Mouse (Mus musculus): ENCODE results near the gene Espn. TPM values are rescaled to one million over a fixed set of nuclear protein-coding genes. Genes with fewer than 3 reads are reported as not detected.

Gene Espn
- total RNA-seq, 1 experiment: 5.6 TPM

DNA sequence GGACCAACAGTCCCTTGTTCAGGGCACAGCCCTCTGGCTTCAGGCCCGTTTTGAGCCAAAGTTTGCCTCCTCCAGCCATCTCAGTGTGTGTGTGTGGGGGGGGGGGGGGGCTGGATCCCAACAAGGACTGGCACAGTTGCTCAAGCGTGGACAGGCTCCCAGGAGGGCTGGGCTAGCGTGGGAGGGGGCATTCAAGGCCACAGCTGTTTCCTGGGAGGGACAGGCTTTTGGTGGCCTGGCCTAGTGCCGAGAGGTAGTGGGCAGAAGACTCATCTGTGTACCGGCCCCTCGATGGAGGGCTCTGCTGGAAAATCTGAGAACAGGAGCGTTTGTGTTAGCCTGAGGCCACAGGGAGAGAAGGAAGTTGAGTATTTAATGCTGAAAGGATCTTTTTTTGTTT is 72.2 kb downstream of the Espn start:
- H3K36me3 ChIP-seq (ENCODE audit: control insufficient read depth, insufficient read depth, low read length, poor library complexity, severe bottlenecking): no peaks in the 10 kb centered on the region
- H3K9me3 ChIP-seq (ENCODE audit: control insufficient read depth, insufficient read depth, low read depth, low read length): no peaks in the 10 kb centered on the region
- peaks cover 0 to 12% of the 10 kb centered on the region in 2 experiments; a peak in 2 of 4 replicates for H3K4me1 ChIP-seq (ENCODE audit: control insufficient read depth in 2 of 2, insufficient read depth in 2 of 2, low read length in 2 of 2, poor library complexity in 1 of 2)
- no peak for TF ChIP-seq CHD2 (IDR thresholded peaks at IDR 0.05; ENCODE audit: low read depth, low read length)
- TF ChIP-seq ZNF384 (IDR thresholded peaks at IDR 0.05; ENCODE audit: low read depth, low read length): no peak
- TF ChIP-seq HCFC1 (IDR thresholded peaks at IDR 0.05; ENCODE audit: borderline replicate concordance, insufficient read depth, low read length): no peak
- no peak for TF ChIP-seq ZC3H11A (IDR thresholded peaks at IDR 0.05; ENCODE audit: borderline replicate concordance, low read depth, low read length)
- TF ChIP-seq MAFK (IDR thresholded peaks at IDR 0.05; ENCODE audit: insufficient read depth, low read depth, low read length): no peak
- DNase-seq (ENCODE audit: low read depth, low spot score): no peak
- H3K4me3 ChIP-seq (ENCODE audit: insufficient read depth in 1 of 2, low read depth in 1 of 2, low read length in 2 of 2, poor library complexity in 1 of 2, severe bottlenecking in 1 of 2): no peak overlapping the region
- no peak overlapping the region for H3K27ac ChIP-seq (ENCODE audit: insufficient read depth, low read depth, low read length, poor library complexity, severe bottlenecking)
- no peak overlapping the region for H3K9ac ChIP-seq (ENCODE audit: insufficient read depth, low read depth, low read length, poor library complexity, severe bottlenecking)
- in situ Hi-C loops (cut with MboI; ENCODE audit: low sequenced_read_pairs in 2 of 2, unreplicated experiment in 2 of 2): no loop called here

GRCm38 (mm10) chr4:152079261-152079660 is 72.9 kb downstream of the Espn start:
- no peak overlapping the region for H3K9ac ChIP-seq (ENCODE audit: insufficient read depth, low read depth, low read length, poor library complexity, severe bottlenecking)
- H3K36me3 ChIP-seq (ENCODE audit: control insufficient read depth, insufficient read depth, low read length, poor library complexity, severe bottlenecking): no peaks in the 10 kb centered on the region
- DNase-seq (ENCODE audit: low read depth, low spot score): no peak
- in situ Hi-C loops (cut with MboI; ENCODE audit: low sequenced_read_pairs in 2 of 2, unreplicated experiment in 2 of 2): no loop called here
- no peak overlapping the region for H3K27ac ChIP-seq (ENCODE audit: insufficient read depth, low read depth, low read length, poor library complexity, severe bottlenecking)
- no peak overlapping the region for H3K4me3 ChIP-seq (ENCODE audit: insufficient read depth in 1 of 2, low read depth in 1 of 2, low read length in 2 of 2, poor library complexity in 1 of 2, severe bottlenecking in 1 of 2)
- H3K4me1 ChIP-seq (ENCODE audit: control insufficient read depth in 2 of 2, insufficient read depth in 2 of 2, low read length in 2 of 2, poor library complexity in 1 of 2): peaks cover 0 to 11% of the 10 kb centered on the region in 2 experiments; a peak in 2 of 4 replicates
- no peaks in the 10 kb centered on the region for H3K9me3 ChIP-seq (ENCODE audit: control insufficient read depth, insufficient read depth, low read depth, low read length)
- TF ChIP-seq ZC3H11A (IDR thresholded peaks at IDR 0.05; ENCODE audit: borderline replicate concordance, low read depth, low read length): no peak
- TF ChIP-seq ZNF384 (IDR thresholded peaks at IDR 0.05; ENCODE audit: low read depth, low read length): no peak
- no peak for TF ChIP-seq CHD2 (IDR thresholded peaks at IDR 0.05; ENCODE audit: low read depth, low read length)
- no peak for TF ChIP-seq HCFC1 (IDR thresholded peaks at IDR 0.05; ENCODE audit: borderline replicate concordance, insufficient read depth, low read length)
- no peak for TF ChIP-seq MAFK (IDR thresholded peaks at IDR 0.05; ENCODE audit: insufficient read depth, low read depth, low read length)

DNA sequence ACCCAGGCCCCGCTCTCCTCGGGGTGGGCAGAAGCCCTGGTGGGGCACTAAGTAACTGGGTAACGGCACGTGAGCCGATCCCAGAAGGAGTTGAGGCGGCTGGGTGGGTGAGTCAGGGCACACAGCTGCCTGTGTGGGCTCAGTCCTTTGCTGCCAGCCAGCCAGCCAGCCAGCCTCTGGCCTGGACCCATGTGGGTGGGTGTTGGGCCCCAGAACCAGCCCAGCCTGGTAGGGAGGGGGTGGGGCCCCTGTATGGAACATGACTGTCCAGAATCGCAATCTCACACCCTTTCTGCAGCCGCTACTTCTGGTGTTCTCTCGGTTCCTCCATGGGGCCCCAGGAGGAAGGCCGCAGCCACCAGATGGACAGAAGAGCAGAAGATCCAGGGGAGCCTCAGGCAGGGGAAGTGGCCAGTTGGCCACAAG is 74.1 kb downstream of the Espn start:
- H3K4me1 ChIP-seq (ENCODE audit: control insufficient read depth in 2 of 2, insufficient read depth in 2 of 2, low read length in 2 of 2, poor library complexity in 1 of 2): peaks cover 0 to 11% of the 10 kb centered on the region in 2 experiments; a peak in 2 of 4 replicates
- no peak for TF ChIP-seq MAFK (IDR thresholded peaks at IDR 0.05; ENCODE audit: insufficient read depth, low read depth, low read length)
- no peak for TF ChIP-seq HCFC1 (IDR thresholded peaks at IDR 0.05; ENCODE audit: borderline replicate concordance, insufficient read depth, low read length)
- no peak for TF ChIP-seq ZC3H11A (IDR thresholded peaks at IDR 0.05; ENCODE audit: borderline replicate concordance, low read depth, low read length)
- TF ChIP-seq ZNF384 (IDR thresholded peaks at IDR 0.05; ENCODE audit: low read depth, low read length): no peak
- no peak for TF ChIP-seq CHD2 (IDR thresholded peaks at IDR 0.05; ENCODE audit: low read depth, low read length)
- DNase-seq (ENCODE audit: low read depth, low spot score): no peak
- no peaks in the 10 kb centered on the region for H3K36me3 ChIP-seq (ENCODE audit: control insufficient read depth, insufficient read depth, low read length, poor library complexity, severe bottlenecking)
- in situ Hi-C loops (cut with MboI; ENCODE audit: low sequenced_read_pairs in 2 of 2, unreplicated experiment in 2 of 2): no loop called here
- no peak overlapping the region for H3K9ac ChIP-seq (ENCODE audit: insufficient read depth, low read depth, low read length, poor library complexity, severe bottlenecking)
- H3K27ac ChIP-seq (ENCODE audit: insufficient read depth, low read depth, low read length, poor library complexity, severe bottlenecking): no peak overlapping the region
- no peaks in the 10 kb centered on the region for H3K9me3 ChIP-seq (ENCODE audit: control insufficient read depth, insufficient read depth, low read depth, low read length)
- H3K4me3 ChIP-seq (ENCODE audit: insufficient read depth in 1 of 2, low read depth in 1 of 2, low read length in 2 of 2, poor library complexity in 1 of 2, severe bottlenecking in 1 of 2): no peak overlapping the region

GRCm38 (mm10) chr4:152077191-152077590 is 75.0 kb downstream of the Espn start:
- no peaks in the 10 kb centered on the region for H3K9me3 ChIP-seq (ENCODE audit: control insufficient read depth, insufficient read depth, low read depth, low read length)
- DNase-seq (ENCODE audit: low read depth, low spot score): no peak
- in situ Hi-C loops (cut with MboI; ENCODE audit: low sequenced_read_pairs in 2 of 2, unreplicated experiment in 2 of 2): no loop called here
- H3K27ac ChIP-seq (ENCODE audit: insufficient read depth, low read depth, low read length, poor library complexity, severe bottlenecking): no peak overlapping the region
- no peaks in the 10 kb centered on the region for H3K36me3 ChIP-seq (ENCODE audit: control insufficient read depth, insufficient read depth, low read length, poor library complexity, severe bottlenecking)
- TF ChIP-seq CHD2 (IDR thresholded peaks at IDR 0.05; ENCODE audit: low read depth, low read length) (no peak), ZNF384 (IDR thresholded peaks at IDR 0.05; ENCODE audit: low read depth, low read length) (no peak)
- peaks cover 0 to 16% of the 10 kb centered on the region in 2 experiments; a peak in 2 of 4 replicates for H3K4me1 ChIP-seq (ENCODE audit: control insufficient read depth in 2 of 2, insufficient read depth in 2 of 2, low read length in 2 of 2, poor library complexity in 1 of 2)
- no peak overlapping the region for H3K4me3 ChIP-seq (ENCODE audit: insufficient read depth in 1 of 2, low read depth in 1 of 2, low read length in 2 of 2, poor library complexity in 1 of 2, severe bottlenecking in 1 of 2)
- H3K9ac ChIP-seq (ENCODE audit: insufficient read depth, low read depth, low read length, poor library complexity, severe bottlenecking): no peak overlapping the region

GRCm38 (mm10) chr4:152074548-152074947 is 77.6 kb downstream of the Espn start:
- Histone ChIP-seq H3K4me3 (ENCODE audit: insufficient read depth in 1 of 2, low read depth in 1 of 2, low read length in 2 of 2, poor library complexity in 1 of 2, severe bottlenecking in 1 of 2) (no peak overlapping the region), H3K9ac (ENCODE audit: insufficient read depth, low read depth, low read length, poor library complexity, severe bottlenecking) (no peak overlapping the region), H3K27ac (ENCODE audit: insufficient read depth, low read depth, low read length, poor library complexity, severe bottlenecking) (no peak overlapping the region), H3K36me3 (ENCODE audit: control insufficient read depth, insufficient read depth, low read length, poor library complexity, severe bottlenecking) (no peaks in the 10 kb centered on the region), H3K9me3 (ENCODE audit: control insufficient read depth, insufficient read depth, low read depth, low read length) (no peaks in the 10 kb centered on the region), H3K4me1 (ENCODE audit: control insufficient read depth in 2 of 2, insufficient read depth in 2 of 2, low read length in 2 of 2, poor library complexity in 1 of 2) (peaks cover 0 to 15% of the 10 kb centered on the region in 2 experiments; a peak in 2 of 4 replicates)
- DNase-seq (ENCODE audit: low read depth, low spot score): no peak
- no peak for TF ChIP-seq ZC3H11A (IDR thresholded peaks at IDR 0.05; ENCODE audit: borderline replicate concordance, low read depth, low read length)
- no peak for TF ChIP-seq MAFK (IDR thresholded peaks at IDR 0.05; ENCODE audit: insufficient read depth, low read depth, low read length)
- TF ChIP-seq ZNF384 (IDR thresholded peaks at IDR 0.05; ENCODE audit: low read depth, low read length): no peak
- TF ChIP-seq CHD2 (IDR thresholded peaks at IDR 0.05; ENCODE audit: low read depth, low read length): no peak
- TF ChIP-seq HCFC1 (IDR thresholded peaks at IDR 0.05; ENCODE audit: borderline replicate concordance, insufficient read depth, low read length): no peak
- in situ Hi-C loops (cut with MboI; ENCODE audit: low sequenced_read_pairs in 2 of 2, unreplicated experiment in 2 of 2): no loop called here
